Comparison of ENCODE assay signal across 9 mouse cellular contexts in genomic region chr7:112183258-112183841, GRCm38 (mm10). TPM values are rescaled to one million over a fixed set of nuclear protein-coding genes. Genes with fewer than 3 reads are reported as not detected.
A peak's percentile ranks its signal among the peaks of the same experiment; 100 is the strongest.
DNase-seq lines count a peak whose midpoint lies in the region; ATAC-seq and TF ChIP-seq lines count a peak whose summit lies in the region.
"Had no signal": no experiment of that assay in that cellular context is flagged by ENCODE, and none has a peak within 500 bp of the region (broad histone marks: within the 10 kb centered on the region; RNA-seq: fewer than 3 reads in every experiment).

No protein-coding gene starts in this region.

- no peak overlapping the region for H3K4me3 ChIP-seq in ES-E14 (ENCODE audit: insufficient read depth in 1 of 2, low read depth in 1 of 2, low read length in 2 of 2, poor library complexity in 1 of 2, severe bottlenecking in 1 of 2)
- no peak overlapping the region for H3K4me3 ChIP-seq in forebrain, embryonic 16.5 days (replicated peaks; ENCODE audit: low read length)
- H3K4me3 ChIP-seq in hindbrain, embryonic 10.5 days, result no peak overlapping the region
- no peak overlapping the region for H3K4me3 ChIP-seq in lung, postnatal 0 days (ENCODE audit: low read depth, low read length)
- H3K4me3 ChIP-seq: liver, embryonic 15.5 days had no signal

- no peak overlapping the region for H3K4me2 ChIP-seq in forebrain, embryonic 16.5 days (ENCODE audit: low read length)
- H3K4me2 ChIP-seq in lung, postnatal 0 days (replicated peaks; ENCODE audit: low read depth, low read length), result no peak overlapping the region
- H3K4me2 ChIP-seq: liver, embryonic 15.5 days had no signal

- no peak for TF ChIP-seq EP300 in lung, postnatal 0 days (IDR thresholded peaks at IDR 0.05)

- peak; percentile 99 for TF ChIP-seq CTCF in lung, postnatal 0 days (IDR thresholded peaks at IDR 0.05)

- H3K27me3 ChIP-seq in forebrain, embryonic 16.5 days (replicated peaks; ENCODE audit: control insufficient read depth, insufficient read depth, low read length), result no peaks in the 10 kb centered on the region
- H3K27me3 ChIP-seq in hindbrain, embryonic 10.5 days (ENCODE audit: insufficient read depth, poor library complexity, severe bottlenecking), result no peaks in the 10 kb centered on the region
- no peaks in the 10 kb centered on the region for H3K27me3 ChIP-seq in lung, postnatal 0 days (replicated peaks; ENCODE audit: insufficient read depth, low read length)
- H3K27me3 ChIP-seq: liver, embryonic 15.5 days had no signal

- H3K4me1 ChIP-seq in ES-E14 (ENCODE audit: control insufficient read depth in 2 of 2, insufficient read depth in 2 of 2, low read length in 2 of 2, poor library complexity in 1 of 2), result peaks cover 0 to 5% of the 10 kb centered on the region in 2 experiments; a peak in 1 of 4 replicates
- peaks cover 5% of the 10 kb centered on the region for H3K4me1 ChIP-seq in forebrain, embryonic 16.5 days (replicated peaks; ENCODE audit: control insufficient read depth, insufficient read depth, low read length)
- H3K4me1 ChIP-seq in hindbrain, embryonic 10.5 days (replicated peaks), result peaks cover 14% of the 10 kb centered on the region
- H3K4me1 ChIP-seq in lung, postnatal 0 days (ENCODE audit: insufficient read depth, low read depth, low read length), result peaks cover 3% of the 10 kb centered on the region; the same call in 1 of the 2 replicates

- in situ Hi-C loops in ES-E14 (cut with MboI; ENCODE audit: low sequenced_read_pairs in 2 of 2, unreplicated experiment in 2 of 2), result loop anchor here in 1 of 2 experiments (10.0 kb wide), 1 partner anchor 191 kb away; no protein-coding TSS in a partner anchor

- H3K36me3 ChIP-seq in ES-E14 (ENCODE audit: control insufficient read depth, insufficient read depth, low read length, poor library complexity, severe bottlenecking), result no peaks in the 10 kb centered on the region
- H3K36me3 ChIP-seq in forebrain, embryonic 16.5 days (ENCODE audit: control insufficient read depth, insufficient read depth), result no peaks in the 10 kb centered on the region
- no peaks in the 10 kb centered on the region for H3K36me3 ChIP-seq in hindbrain, embryonic 10.5 days
- no peaks in the 10 kb centered on the region for H3K36me3 ChIP-seq in lung, postnatal 0 days (ENCODE audit: insufficient read depth, low read length)
- H3K36me3 ChIP-seq: liver, embryonic 15.5 days had no signal

- DNase-seq in ES-E14 (ENCODE audit: low read depth, low spot score), result peak; percentile 75
- DNase-seq in hindbrain, embryonic 10.5 days (ENCODE audit: low spot score), result peak; percentile 88
- peak; percentile 94 for DNase-seq in layer of hippocampus, adult 9-11 months
- DNase-seq in lung, postnatal 0 days (ENCODE audit: low spot score), result peak; percentile 89
- DNase-seq in ovary, postnatal 36 days (ENCODE audit: low spot score), result peak; percentile 83
- peak; percentile 73 to 86 for DNase-seq in thymus, postnatal 10 days (ENCODE audit: low spot score in 2 of 2)

- WGBS in forebrain, embryonic 16.5 days, result 31% methylated on average over 5 of the region's 5 CpGs
- 38% methylated on average over 5 of the region's 5 CpGs for WGBS in hindbrain, embryonic 10.5 days
- WGBS in lung, postnatal 0 days, result 28% methylated on average over 5 of the region's 5 CpGs

- H3K27ac ChIP-seq in ES-E14 (ENCODE audit: insufficient read depth, low read depth, low read length, poor library complexity, severe bottlenecking), result no peak overlapping the region
- H3K27ac ChIP-seq in forebrain, embryonic 16.5 days (ENCODE audit: low read length), result no peak overlapping the region
- H3K27ac ChIP-seq in hindbrain, embryonic 10.5 days, result no peak overlapping the region
- no peak overlapping the region for H3K27ac ChIP-seq in lung, postnatal 0 days (ENCODE audit: low read length)
- H3K27ac ChIP-seq: liver, embryonic 15.5 days had no signal

- ATAC-seq in cerebellum, adult (ENCODE audit: insufficient number of reproducible peaks, low FRiP score, low TSS enrichment), result peak; percentile 53
- ATAC-seq in forebrain, embryonic 16.5 days, result peak; percentile 17; the same call in 1 of the 2 replicates
- ATAC-seq in lung, postnatal 0 days, result peak; percentile 34

- H3K9me3 ChIP-seq in ES-E14 (ENCODE audit: control insufficient read depth, insufficient read depth, low read depth, low read length), result no peaks in the 10 kb centered on the region
- H3K9me3 ChIP-seq in forebrain, embryonic 16.5 days (ENCODE audit: control insufficient read depth, low read length), result no peaks in the 10 kb centered on the region
- H3K9me3 ChIP-seq in hindbrain, embryonic 10.5 days, result no peaks in the 10 kb centered on the region
- H3K9me3 ChIP-seq in lung, postnatal 0 days (ENCODE audit: low read length), result no peaks in the 10 kb centered on the region
- H3K9me3 ChIP-seq: liver, embryonic 15.5 days had no signal

- H3K9ac ChIP-seq in ES-E14 (ENCODE audit: insufficient read depth, low read depth, low read length, poor library complexity, severe bottlenecking), result no peak overlapping the region
- H3K9ac ChIP-seq in forebrain, embryonic 16.5 days (replicated peaks; ENCODE audit: low read depth, low read length), result no peak overlapping the region
- no peak overlapping the region for H3K9ac ChIP-seq in lung, postnatal 0 days (replicated peaks; ENCODE audit: low read depth)
- H3K9ac ChIP-seq: liver, embryonic 15.5 days had no signal

TF ChIP-seq in ES-E14, 5 proteins besides CTCF, POLR2A, EP300 and RAD21:
- TF ChIP-seq ZC3H11A (IDR thresholded peaks at IDR 0.05; ENCODE audit: borderline replicate concordance, low read depth, low read length) (peak; percentile 80; the same call in 1 of the 2 replicates), CHD2 (IDR thresholded peaks at IDR 0.05; ENCODE audit: low read depth, low read length) (no peak)

RNA-seq across cellular contexts. Expression of gene Dkk3, which starts 24.5 kb away (rescaled TPM):
- 7.9 and 8.6 TPM in 2 replicates for total RNA-seq in ES-E14 (2012; rRNA removed)
- polyA plus RNA-seq in forebrain, embryonic 16.5 days (2015; fragmentation: Nextera tagmentation; extraction: Ambion mirVana), result 22.0 and 29.9 TPM in 2 replicates
- polyA plus RNA-seq in hindbrain, embryonic 10.5 days (2016; fragmentation: Nextera tagmentation; extraction: Ambion mirVana), result 7.3 and 9.0 TPM in 2 replicates
- 82.5 and 88.3 TPM in 2 replicates for polyA plus RNA-seq in lung, postnatal 0 days (2015; fragmentation: Nextera tagmentation; extraction: Ambion mirVana)

RNA-seq across cellular contexts. Expression of gene Mical2, which starts 42.3 kb away (rescaled TPM):
- 2.6 and 9.9 TPM in 2 replicates for total RNA-seq in ES-E14 (2012; rRNA removed)
- 10.0 and 11.1 TPM in 2 replicates for polyA plus RNA-seq in forebrain, embryonic 16.5 days (2015; fragmentation: Nextera tagmentation; extraction: Ambion mirVana)
- 0.77 and 1.2 TPM in 2 replicates for polyA plus RNA-seq in hindbrain, embryonic 10.5 days (2016; fragmentation: Nextera tagmentation; extraction: Ambion mirVana)
- polyA plus RNA-seq in lung, postnatal 0 days (2015; fragmentation: Nextera tagmentation; extraction: Ambion mirVana), result 19.7 and 21.5 TPM in 2 replicates
